Mouse (Mus musculus) hindlimb bud, embryonic 11.5 days (tissue): ENCODE measurements around the gene Ndufa6.

Experiments used
- DNase-seq: peaks from one replicate; pipeline ENCODE4 v3.0.0-alpha.2; 2012; ENCODE audit warnings: low read depth, low spot score; ENCODE audit errors: extremely low spot score

Gene Ndufa6

GRCm38 (mm10) chr15:82341675-82342542 lies 12.2 kb downstream of the Ndufa6 start:
- no peak for DNase-seq

DNA sequence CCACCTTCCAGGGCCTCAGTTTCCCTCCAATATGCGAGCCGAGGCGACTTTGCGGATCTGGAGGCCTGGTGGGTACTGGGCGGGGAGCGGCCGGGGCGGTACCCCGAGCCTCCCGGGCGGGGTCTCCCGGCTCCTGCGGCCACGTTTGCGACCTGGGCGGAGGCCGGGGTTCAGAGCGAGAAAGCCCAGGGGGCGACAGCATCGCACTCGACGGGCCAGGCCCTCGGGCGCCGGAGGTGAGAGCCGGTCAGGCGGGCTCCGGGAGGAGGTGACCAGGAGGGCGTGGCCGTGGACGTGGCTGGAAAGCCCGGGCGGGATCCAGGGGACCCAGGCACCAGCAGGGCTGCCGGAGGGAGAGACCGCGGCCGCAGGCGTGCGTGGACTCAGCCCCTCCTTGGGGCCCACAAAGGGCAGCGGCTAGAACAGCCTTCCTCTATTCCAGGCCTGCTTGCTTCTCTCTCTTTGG lies 13.1 kb downstream of the Ndufa6 start:
- DNase-seq = no peak

DNA sequence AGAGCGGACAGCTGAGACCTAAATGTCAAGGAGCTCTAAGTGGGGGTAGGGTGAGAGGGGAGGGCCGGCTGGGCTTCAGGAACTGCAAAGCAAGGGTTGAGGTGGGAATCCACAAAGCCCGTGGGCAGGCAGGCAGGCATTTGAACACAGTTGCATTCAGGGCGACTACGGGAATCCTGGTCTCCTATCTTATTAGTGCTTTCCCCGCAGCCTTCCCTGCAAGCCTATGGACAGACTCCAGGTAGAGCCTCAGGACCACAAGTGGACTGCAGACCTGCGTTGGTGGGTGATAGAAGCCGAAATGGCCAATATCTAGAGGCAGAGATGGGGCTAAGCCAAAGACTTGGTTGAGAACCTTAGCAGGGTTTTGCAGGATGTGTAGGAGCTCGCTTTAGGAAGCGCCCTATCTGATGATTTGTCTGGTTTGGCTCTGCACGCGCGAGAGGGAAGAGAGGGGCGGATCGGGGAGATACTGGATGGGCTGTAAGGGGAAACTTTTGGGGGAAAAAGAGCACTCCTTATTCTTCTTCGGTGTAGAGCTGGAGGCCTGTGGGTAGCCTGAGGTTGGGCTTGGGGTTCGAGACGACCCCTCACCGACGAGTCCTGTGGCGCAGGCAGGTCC lies 13.6 kb downstream of the Ndufa6 start:
- no peak for DNase-seq

DNA sequence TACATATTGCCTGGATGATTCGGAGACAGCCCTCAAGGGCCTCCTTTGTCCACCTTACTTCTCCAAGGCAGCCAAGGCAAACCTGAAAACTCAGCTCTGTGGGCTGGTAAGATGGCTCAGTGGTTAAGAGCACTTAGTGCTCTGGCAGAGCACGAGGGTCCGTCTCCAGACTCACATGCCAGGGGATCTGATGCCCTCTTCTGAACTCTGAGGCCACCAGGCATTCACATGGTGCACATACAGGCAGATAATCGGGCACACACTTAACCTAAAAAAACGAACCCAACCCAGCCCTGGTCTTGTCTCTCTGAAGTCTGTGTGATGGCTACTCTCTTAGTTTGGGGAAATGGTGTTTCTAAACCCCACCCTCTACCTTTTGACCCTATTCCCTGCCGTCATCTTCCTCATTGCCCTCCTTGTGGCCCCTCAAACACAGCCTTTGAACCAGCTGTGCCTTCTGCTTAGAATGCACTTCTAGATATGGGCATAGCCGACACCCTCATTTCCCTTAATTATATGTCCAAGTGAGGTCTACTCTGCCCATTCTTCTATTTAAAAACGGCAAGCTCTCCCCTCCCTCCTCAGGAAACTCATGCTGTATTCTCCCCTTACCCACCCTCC lies 14.4 kb downstream of the Ndufa6 start:
- DNase-seq = no peak

- DNase-seq = no peak
Measured at GRCm38 (mm10) chr15:82339150-82339549, 15.0 kb downstream of the Ndufa6 start.

- peak; percentile 89 for DNase-seq
Measured at GRCm38 (mm10) chr15:82338593-82339112, 15.5 kb downstream of the Ndufa6 start, which contains the start of the genes Naga, Pheta2 and Smdt1. TSS of gene Naga (minus strand) at chr15:82338925. TSS of gene Pheta2 (plus strand) at chr15:82338942. TSS of gene Smdt1 (plus strand) at chr15:82338959.

- no peak for DNase-seq
Measured at GRCm38 (mm10) chr15:82337875-82338274, 16.2 kb downstream of the Ndufa6 start.

DNA sequence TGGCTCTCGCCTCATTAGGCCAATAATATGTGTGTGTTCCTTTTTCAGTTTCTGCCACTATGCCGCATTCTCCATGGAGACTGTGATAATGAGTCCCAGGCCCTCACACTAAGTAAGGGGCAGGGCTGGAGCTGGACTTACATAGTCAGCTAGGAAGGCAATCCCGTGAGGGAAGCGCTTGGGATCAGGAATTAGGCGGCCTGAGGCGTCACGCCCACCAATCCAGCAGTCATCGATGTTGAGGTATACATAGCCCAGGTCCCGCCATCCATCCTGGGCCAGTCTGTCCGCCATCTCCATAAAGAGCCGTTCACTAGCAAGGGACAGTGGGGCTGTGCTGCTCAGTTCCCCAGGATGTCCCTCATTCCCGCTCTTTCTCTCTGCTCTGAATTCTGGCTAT lies 17.5 kb downstream of the Ndufa6 start:
- DNase-seq = no peak

DNA sequence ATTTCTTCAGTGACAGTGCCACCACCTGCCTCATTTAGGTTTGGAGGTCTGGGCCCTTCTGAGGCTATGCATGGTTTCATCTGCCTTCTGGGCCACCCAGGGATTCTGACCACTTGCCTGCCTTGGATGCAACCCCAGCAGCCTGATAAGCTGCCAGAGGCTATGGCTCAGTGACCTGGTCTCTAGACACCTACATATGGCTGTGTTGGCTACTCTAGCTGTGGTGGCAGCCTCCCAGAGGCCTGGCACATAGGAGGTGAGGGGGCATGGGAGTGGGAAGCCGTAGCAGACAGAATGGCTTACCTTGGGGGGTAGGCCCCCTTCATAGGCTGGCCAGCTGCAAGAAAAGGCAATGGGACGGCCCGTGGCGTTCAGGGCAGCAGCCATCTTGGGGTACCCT lies 18.9 kb downstream of the Ndufa6 start:
- no peak for DNase-seq

GRCm38 (mm10) chr15:82325382-82325781 lies 28.7 kb downstream of the Ndufa6 start:
- no peak for DNase-seq

- DNase-seq = no peak
Measured at GRCm38 (mm10) chr15:82322195-82322594, 31.9 kb downstream of the Ndufa6 start.

GRCm38 (mm10) chr15:82319613-82320012 lies 34.5 kb downstream of the Ndufa6 start:
- DNase-seq = no peak

DNA sequence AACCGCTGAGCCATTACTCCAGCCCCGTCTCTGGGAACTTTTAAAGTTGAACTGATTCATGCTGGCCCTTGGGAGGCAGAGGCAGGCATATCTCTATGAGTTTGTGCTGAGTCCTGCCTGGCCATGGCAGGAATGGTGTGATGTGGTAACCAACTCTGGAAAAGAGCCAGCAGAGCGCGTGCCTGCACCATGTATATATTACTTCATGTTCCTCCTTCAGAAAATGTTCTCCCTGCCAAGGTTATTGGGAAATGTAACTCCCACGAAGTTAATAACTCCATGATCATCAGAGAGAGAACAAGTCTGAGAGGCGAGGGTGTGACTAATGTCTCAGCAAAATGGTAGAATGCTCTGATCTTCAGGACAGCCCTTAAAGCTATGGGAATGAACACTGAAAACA lies 36.3 kb downstream of the Ndufa6 start:
- DNase-seq = no peak

- DNase-seq = no peak
Measured at GRCm38 (mm10) chr15:82308416-82308815, 45.7 kb downstream of the Ndufa6 start.

DNA sequence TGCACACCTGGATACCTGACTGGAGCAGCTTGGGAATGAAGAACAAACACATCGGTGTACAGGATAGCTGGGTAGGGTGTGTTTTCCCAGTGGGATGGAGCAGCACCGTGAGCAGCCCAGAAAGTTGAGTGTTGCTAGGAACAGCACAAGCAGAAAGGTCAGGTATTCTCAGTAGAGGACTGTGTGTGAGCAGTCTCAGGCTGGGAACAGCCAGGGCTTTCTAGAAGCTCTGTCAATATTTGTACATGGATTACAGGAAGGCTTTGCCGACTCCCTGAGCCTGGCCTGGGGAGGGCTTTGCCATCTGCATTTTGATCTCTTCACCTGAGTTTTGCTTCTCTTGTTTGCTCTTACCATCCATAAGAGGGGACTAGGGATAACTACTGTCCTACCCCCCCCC lies 47.0 kb downstream of the Ndufa6 start:
- no peak for DNase-seq
